Mouse (Mus musculus) forebrain, postnatal 0 days (tissue): Measurements from ENCODE around the gene Dtnbp1. TPM values are rescaled to one million over a fixed set of nuclear protein-coding genes. Genes with fewer than 3 reads are reported as not detected.

Experiments used
- ATAC-seq: fragments of 200-750 bp; cut with Nextera tagmentation; 2 replicates; pipeline ENCODE4 v1.8.0; 2017; ENCODE audit warnings: mild to moderate bottlenecking, moderate library complexity
- DNase-seq: peaks from one replicate; pipeline ENCODE4 v3.0.0-alpha.2; 2015
- H3K27ac ChIP-seq: fragments of 300-500 bp; sonication (generic); 2 replicates; pipeline ENCODE4 v1.5.1; 2014; ENCODE audit warnings: low read depth, mild to moderate bottlenecking, antibody characterized with exemption, low read length, moderate library complexity, mixed read lengths
- H3K27me3 ChIP-seq: fragments of 300-500 bp; sonication (generic); 2 replicates; pipeline ENCODE4 v1.6.1; 2014; ENCODE audit warnings: mild to moderate bottlenecking, low read length, mixed read lengths; ENCODE audit not compliant: insufficient read depth
- H3K36me3 ChIP-seq: fragments of 300-500 bp; sonication (generic); 2 replicates; pipeline ENCODE4 v1.6.1; 2014; ENCODE audit warnings: mild to moderate bottlenecking, moderate library complexity; ENCODE audit not compliant: insufficient read depth
- H3K4me1 ChIP-seq: fragments of 300-500 bp; sonication (generic); 2 replicates; pipeline ENCODE4 v1.6.1; 2014; ENCODE audit warnings: antibody characterized with exemption; ENCODE audit not compliant: insufficient read depth
- H3K4me2 ChIP-seq: fragments of 300-500 bp; sonication (generic); 2 replicates; pipeline ENCODE4 v1.6.1; 2014; ENCODE audit warnings: low read depth, mild to moderate bottlenecking, moderate library complexity
- H3K4me3 ChIP-seq: fragments of 300-500 bp; sonication (generic); 2 replicates; pipeline ENCODE4 v1.5.1; 2014; ENCODE audit warnings: low read depth, low read length, mixed read lengths
- H3K9ac ChIP-seq: fragments of 300-500 bp; sonication (generic); 2 replicates; pipeline ENCODE4 v1.6.1; 2014; ENCODE audit warnings: mild to moderate bottlenecking
- H3K9me3 ChIP-seq: fragments of 300-500 bp; sonication (generic); 2 replicates; pipeline ENCODE4 v1.6.1; 2016; ENCODE audit warnings: low read length
- CTCF ChIP-seq: sonication (generic); IDR thresholded peaks from 2 replicates; pipeline ENCODE4 v1.5.1; 2016; ENCODE audit warnings: antibody characterized with exemption, control low read depth, low read depth
- WGBS: fragments of 180-500 bp; shearing (Covaris S2); extraction: QIAGEN DNeasy Blood & Tissue Kit; methylation state at CpG from one replicate; pipeline ENCODE4 v1.1.7; 2014; 5-methylcytosine and 5-hydroxymethylcytosine counted together
- polyA plus RNA-seq: library from polyadenylated mRNA; unstranded; fragments of >200 nt; fragmentation: Nextera tagmentation; extraction: Ambion mirVana; gene quantifications from 2 replicates; pipeline ENCODE4 v1.2.1, GENCODE M21; 2015
- total RNA-seq: library from RNA; depleted of rRNA; stranded (reverse); fragments of >200 nt; gene quantifications from 2 replicates; pipeline ENCODE4 v1.2.3, GENCODE M21; 2014

Gene Dtnbp1
- total and polyA plus RNA-seq, 2 experiments from 2014 or later = 80.9 to 121 TPM

GRCm38 (mm10) chr13:44904271-44904670 is 97.7 kb downstream of the Dtnbp1 start:
- peaks cover 8% of the 10 kb centered on the region; the same call in 1 of the 2 replicates for H3K4me1 ChIP-seq
- no peak overlapping the region for H3K27ac ChIP-seq
- H3K9ac ChIP-seq = no peak overlapping the region
- H3K4me3 ChIP-seq = no peak overlapping the region
- 71% methylated on average over 1 of the region's 1 CpGs for WGBS
- no peak for ATAC-seq
- H3K4me2 ChIP-seq = no peak overlapping the region
- H3K36me3 ChIP-seq = peaks cover 31% of the 10 kb centered on the region
- H3K9me3 ChIP-seq = no peaks in the 10 kb centered on the region
- H3K27me3 ChIP-seq = no peaks in the 10 kb centered on the region
- no peak for DNase-seq
- TF ChIP-seq CTCF = no peak

- Histone ChIP-seq H3K4me3 (no peak overlapping the region), H3K4me1 (peaks cover 8% of the 10 kb centered on the region; the same call in 1 of the 2 replicates), H3K36me3 (peaks cover 38% of the 10 kb centered on the region), H3K9ac (no peak overlapping the region), H3K27ac (no peak overlapping the region), H3K9me3 (no peaks in the 10 kb centered on the region), H3K27me3 (no peaks in the 10 kb centered on the region), H3K4me2 (no peak overlapping the region)
- no peak for DNase-seq
- no peak for TF ChIP-seq CTCF
- no peak for ATAC-seq
These were observed 98.5 kb downstream of the Dtnbp1 start for GRCm38 (mm10) chr13:44903416-44903815.

GRCm38 (mm10) chr13:44902299-44902698 is 99.6 kb downstream of the Dtnbp1 start:
- ATAC-seq = no peak
- no peak for TF ChIP-seq CTCF
- H3K4me3 ChIP-seq = no peak overlapping the region
- H3K9me3 ChIP-seq = no peaks in the 10 kb centered on the region
- no peak for DNase-seq
- no peaks in the 10 kb centered on the region for H3K27me3 ChIP-seq
- no peak overlapping the region for H3K4me2 ChIP-seq
- H3K27ac ChIP-seq = no peak overlapping the region
- 93% methylated on average over 6 of the region's 6 CpGs for WGBS
- H3K36me3 ChIP-seq = peaks cover 44% of the 10 kb centered on the region
- H3K4me1 ChIP-seq = peaks cover 5% of the 10 kb centered on the region; the same call in 1 of the 2 replicates
- H3K9ac ChIP-seq = no peak overlapping the region

GRCm38 (mm10) chr13:44896211-44896610 is 105.7 kb downstream of the Dtnbp1 start:
- no peak for ATAC-seq
- H3K9me3 ChIP-seq = no peaks in the 10 kb centered on the region
- no peak for DNase-seq
- no peak overlapping the region for H3K9ac ChIP-seq
- H3K4me3 ChIP-seq = no peak overlapping the region
- H3K27ac ChIP-seq = no peak overlapping the region
- H3K27me3 ChIP-seq = no peaks in the 10 kb centered on the region
- no peaks in the 10 kb centered on the region for H3K4me1 ChIP-seq
- no peak overlapping the region for H3K4me2 ChIP-seq
- 87% methylated on average over 12 of the region's 12 CpGs for WGBS
- peaks cover 24% of the 10 kb centered on the region for H3K36me3 ChIP-seq
- no peak for TF ChIP-seq CTCF

GRCm38 (mm10) chr13:44891813-44892730 is 109.9 kb downstream of the Dtnbp1 start:
- no peak overlapping the region for H3K4me2 ChIP-seq
- H3K4me3 ChIP-seq = no peak overlapping the region
- H3K9me3 ChIP-seq = no peaks in the 10 kb centered on the region
- ATAC-seq (no peak), DNase-seq (no peak)
- H3K4me1 ChIP-seq = no peaks in the 10 kb centered on the region
- TF ChIP-seq CTCF = no peak
- no peak overlapping the region for H3K27ac ChIP-seq
- no peaks in the 10 kb centered on the region for H3K27me3 ChIP-seq
- WGBS = 22% methylated on average over 5 of the region's 5 CpGs
- peaks cover 9% of the 10 kb centered on the region for H3K36me3 ChIP-seq
- H3K9ac ChIP-seq = no peak overlapping the region

GRCm38 (mm10) chr13:44890612-44891011 is 111.3 kb downstream of the Dtnbp1 start:
- TF ChIP-seq CTCF = no peak

GRCm38 (mm10) chr13:44886221-44886620 is 115.7 kb downstream of the Dtnbp1 start:
- ATAC-seq (no peak), DNase-seq (no peak)
- Histone ChIP-seq H3K4me2 (no peak overlapping the region), H3K4me1 (no peaks in the 10 kb centered on the region), H3K9me3 (no peaks in the 10 kb centered on the region), H3K4me3 (no peak overlapping the region), H3K27me3 (no peaks in the 10 kb centered on the region), H3K27ac (no peak overlapping the region), H3K9ac (no peak overlapping the region), H3K36me3 (0 out of 2 replicates have a peak, but pooled peaks cover 8% of the 10 kb centered on the region)
- no peak for TF ChIP-seq CTCF
- 95% methylated on average over 2 of the region's 2 CpGs for WGBS

More at GRCm38 (mm10) chr13:44890612-44891011, 111.3 kb downstream of the Dtnbp1 start:
- Histone ChIP-seq H3K27me3 (no peaks in the 10 kb centered on the region), H3K27ac (no peak overlapping the region), H3K36me3 (0 out of 2 replicates have a peak, but pooled peaks cover 4% of the 10 kb centered on the region), H3K4me3 (no peak overlapping the region), H3K9ac (no peak overlapping the region), H3K4me1 (no peaks in the 10 kb centered on the region), H3K9me3 (no peaks in the 10 kb centered on the region), H3K4me2 (no peak overlapping the region)
- 29% methylated on average over 2 of the region's 2 CpGs for WGBS
- ATAC-seq (no peak), DNase-seq (no peak)
